Mouse (Mus musculus) thymus, adult 2 months (tissue): ENCODE measurements around the gene Rdh19.

Experiments
- CTCF ChIP-seq: fragments of 200-500 bp; IDR thresholded peaks from 2 replicates; pipeline ENCODE4 v1.5.1; 2012; ENCODE audit warnings: mild to moderate bottlenecking, control low read depth, low read length, moderate library complexity, borderline replicate concordance; ENCODE audit not compliant: control insufficient read depth, poor library complexity, insufficient read depth; ENCODE audit errors: extremely low read depth
- POLR2A ChIP-seq: fragments of 200-500 bp; IDR thresholded peaks from 2 replicates; pipeline ENCODE4 v1.6.1; 2012; ENCODE audit warnings: mild to moderate bottlenecking, low read length, control low read depth, moderate library complexity; ENCODE audit not compliant: control insufficient read depth, poor library complexity, insufficient read depth; ENCODE audit errors: extremely low read depth

DNA sequence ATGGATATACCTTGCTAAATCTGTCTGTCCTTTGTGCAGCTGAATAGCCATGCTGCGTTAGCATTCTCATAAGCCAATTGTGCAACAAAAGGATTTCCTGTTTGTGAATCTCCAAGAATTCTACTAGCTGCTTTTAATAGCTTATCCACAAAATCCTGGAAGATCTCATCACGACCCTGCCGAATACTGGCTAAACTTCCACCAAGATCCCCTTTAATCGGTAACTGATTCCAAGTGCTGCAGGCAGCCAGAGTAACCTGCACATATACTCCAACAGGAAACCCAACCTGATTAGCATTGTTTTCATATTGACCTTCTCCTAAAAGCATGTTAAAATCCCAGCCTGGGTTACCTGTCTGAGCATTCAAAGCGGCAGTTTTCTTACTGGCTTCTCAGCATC, 14.4 kb upstream of the Rdh19 start:
- TF ChIP-seq CTCF = no peak
- no peak for TF ChIP-seq POLR2A
